Mouse (Mus musculus) bone marrow, adult 2 months (tissue): ENCODE measurements at regions not wholly inside any gene's neighbourhood (a gene's known extent, or its start where the extent isn't known, plus 50 kb on each side); places are given as distances from the start of the nearest gene placed in this dataset.

ENCODE experiments used
- CTCF ChIP-seq: fragments of 200-500 bp; IDR thresholded peaks from 2 replicates; pipeline ENCODE4 v1.5.1; 2011; ENCODE audit warnings: low read length, control low read depth; ENCODE audit not compliant: control insufficient read depth, insufficient read depth
- POLR2A ChIP-seq: fragments of 200-500 bp; IDR thresholded peaks from 2 replicates; pipeline ENCODE4 v1.6.1; 2011; ENCODE audit warnings: low read depth, mild to moderate bottlenecking, control low read depth, low read length, borderline replicate concordance; ENCODE audit not compliant: control insufficient read depth

DNA sequence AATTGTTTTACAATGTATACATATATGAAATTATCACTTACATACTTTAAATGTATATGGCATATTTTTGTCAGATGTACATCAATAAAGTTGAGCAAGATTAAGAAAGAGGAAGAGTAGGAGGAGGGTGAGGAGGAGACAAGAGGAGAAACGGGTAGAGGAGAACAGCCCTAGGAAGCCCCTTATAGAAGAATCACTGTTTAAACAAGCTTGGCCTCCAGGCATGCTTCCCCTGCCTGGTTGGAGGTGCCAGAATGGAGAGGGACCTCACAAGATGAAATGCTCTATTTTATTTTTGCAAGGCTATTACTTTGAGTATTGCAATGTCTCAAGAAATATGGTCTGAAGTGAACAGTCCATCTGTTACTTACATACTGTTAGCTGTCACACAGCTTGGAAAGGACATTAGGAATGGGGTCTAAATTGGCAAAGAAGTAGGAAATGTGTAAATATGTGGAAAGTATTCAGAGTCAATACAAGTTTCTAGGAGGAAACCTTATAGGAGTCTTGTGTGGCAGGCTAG is 352.1 kb upstream of the Thbs1 start:
- TF ChIP-seq CTCF: no peak
- no peak for TF ChIP-seq POLR2A
